Mouse (Mus musculus) 416B (cell line): Measurements from ENCODE around the gene Tango6.

Experiments used
- DNase-seq: peaks from one replicate; pipeline ENCODE4 v3.0.0; 2011; ENCODE audit warnings: low read depth

Gene Tango6

GRCm38 (mm10) chr8:106700131-106700530 is 17.3 kb downstream of the Tango6 start:
- no peak for DNase-seq

- peak; percentile 93 for DNase-seq
Observed at GRCm38 (mm10) chr8:106701360-106701759, 18.5 kb downstream of the Tango6 start.

GRCm38 (mm10) chr8:106704199-106704900 is 21.5 kb downstream of the Tango6 start:
- DNase-seq = no peak

- DNase-seq = no peak
Observed at GRCm38 (mm10) chr8:106704901-106705321, 22.0 kb downstream of the Tango6 start.

- no peak for DNase-seq
Observed at GRCm38 (mm10) chr8:106706194-106706593, 23.3 kb downstream of the Tango6 start.

- DNase-seq = no peak
Observed at GRCm38 (mm10) chr8:106710002-106710401, 27.1 kb downstream of the Tango6 start.

- no peak for DNase-seq
Observed at GRCm38 (mm10) chr8:106712487-106712886, 29.6 kb downstream of the Tango6 start.

- no peak for DNase-seq
Observed at GRCm38 (mm10) chr8:106714297-106714696, 31.4 kb downstream of the Tango6 start.

- DNase-seq = peak; percentile 90
Observed at GRCm38 (mm10) chr8:106718091-106718500, 35.2 kb downstream of the Tango6 start.

GRCm38 (mm10) chr8:106720921-106721320 is 38.1 kb downstream of the Tango6 start:
- no peak for DNase-seq

GRCm38 (mm10) chr8:106722453-106722852 is 39.6 kb downstream of the Tango6 start:
- no peak for DNase-seq

- no peak for DNase-seq
Observed at GRCm38 (mm10) chr8:106723921-106724320, 41.1 kb downstream of the Tango6 start.

GRCm38 (mm10) chr8:106726551-106726950 is 43.7 kb downstream of the Tango6 start:
- DNase-seq = no peak

GRCm38 (mm10) chr8:106727241-106727835 is 44.5 kb downstream of the Tango6 start:
- no peak for DNase-seq

GRCm38 (mm10) chr8:106727889-106728288 is 45.0 kb downstream of the Tango6 start:
- no peak for DNase-seq

GRCm38 (mm10) chr8:106732921-106733320 is 50.1 kb downstream of the Tango6 start:
- DNase-seq = no peak

- no peak for DNase-seq
Observed at GRCm38 (mm10) chr8:106733703-106734102, 50.8 kb downstream of the Tango6 start.

GRCm38 (mm10) chr8:106734222-106734621 is 51.4 kb downstream of the Tango6 start:
- no peak for DNase-seq

- no peak for DNase-seq
Observed at GRCm38 (mm10) chr8:106736861-106737662, 54.2 kb downstream of the Tango6 start.

GRCm38 (mm10) chr8:106737846-106738245 is 55.0 kb downstream of the Tango6 start:
- DNase-seq = peak; percentile 22

GRCm38 (mm10) chr8:106742321-106742720 is 59.5 kb downstream of the Tango6 start:
- no peak for DNase-seq

GRCm38 (mm10) chr8:106743361-106743760 is 60.5 kb downstream of the Tango6 start:
- no peak for DNase-seq

- DNase-seq = no peak
Observed at GRCm38 (mm10) chr8:106753436-106753835, 70.6 kb downstream of the Tango6 start.
